Mouse (Mus musculus): ENCODE results near the gene Zbtb16.

The Zbtb16 gene

DNA sequence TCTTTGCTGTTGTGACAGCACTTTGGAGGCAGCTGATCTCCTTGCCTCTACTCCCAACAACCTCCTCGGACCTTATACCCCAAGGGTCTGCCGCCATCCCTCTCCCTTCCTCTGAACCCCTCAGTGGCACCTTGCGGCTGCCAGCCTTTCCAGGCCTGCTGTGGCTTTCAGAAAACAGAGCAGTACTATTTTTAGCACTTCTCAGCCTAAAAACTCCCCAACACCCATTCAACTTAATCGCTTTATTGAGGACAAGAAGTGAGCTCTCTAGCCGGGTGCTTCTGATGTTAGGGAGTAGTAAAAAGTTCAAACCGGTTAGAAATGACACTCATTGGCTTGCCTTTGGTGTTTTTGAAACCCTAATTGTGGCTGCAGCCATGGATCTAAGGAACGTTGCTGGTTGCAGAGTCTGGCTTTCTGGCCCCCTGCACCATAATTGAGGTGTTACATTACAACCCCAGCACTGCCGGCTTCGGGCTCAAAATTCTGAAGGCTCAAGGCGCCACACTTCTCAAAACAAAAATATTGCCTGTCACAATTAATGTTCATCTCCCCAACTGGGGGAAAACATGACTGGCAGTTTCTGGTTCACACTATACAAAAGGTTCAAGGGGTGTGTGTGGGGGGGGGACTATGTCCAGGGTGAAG is 107.8 kb downstream of the Zbtb16 start:
- DNase-seq (ENCODE audit: low spot score) = no peak

DNA sequence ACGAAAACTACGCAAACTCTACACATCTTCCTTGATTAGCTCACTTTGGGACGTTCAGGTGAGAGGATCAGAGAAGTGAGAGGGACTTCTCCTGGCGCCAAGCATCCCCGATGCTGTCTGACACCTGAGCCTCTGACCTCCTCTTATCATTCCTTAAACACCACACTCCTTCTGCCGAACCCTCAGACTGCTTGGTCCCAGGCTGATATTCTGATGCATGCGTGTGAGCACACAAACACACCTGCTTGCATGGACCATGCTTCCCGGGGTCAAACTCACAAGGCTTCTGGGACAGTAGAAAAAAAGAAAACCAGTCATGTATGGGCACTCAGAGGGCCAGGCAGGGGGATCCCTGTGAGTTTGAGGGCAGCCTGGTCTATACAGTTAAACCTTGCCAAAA is 109.7 kb downstream of the Zbtb16 start:
- no peak for DNase-seq (ENCODE audit: low spot score)

DNA sequence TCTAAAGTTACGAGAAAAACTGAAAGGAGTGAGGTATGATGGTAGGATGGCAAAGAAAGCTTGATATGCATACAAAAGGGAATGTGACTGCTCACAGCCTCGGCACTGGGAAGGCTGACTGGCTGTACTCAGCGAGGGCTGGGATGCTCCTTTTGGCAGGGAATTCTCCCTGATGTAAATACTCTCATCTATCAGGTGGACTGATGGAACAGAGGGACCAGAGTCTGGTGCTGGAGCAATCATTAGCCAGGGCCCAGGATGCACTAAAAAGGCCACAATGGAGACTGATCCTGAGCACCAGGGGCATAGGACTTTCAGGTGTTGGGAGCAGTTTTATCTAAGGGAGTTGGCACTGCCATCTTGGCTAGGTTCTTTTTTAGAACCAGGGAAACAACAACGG is 110.1 kb downstream of the Zbtb16 start:
- DNase-seq (ENCODE audit: low spot score) = no peak

DNA sequence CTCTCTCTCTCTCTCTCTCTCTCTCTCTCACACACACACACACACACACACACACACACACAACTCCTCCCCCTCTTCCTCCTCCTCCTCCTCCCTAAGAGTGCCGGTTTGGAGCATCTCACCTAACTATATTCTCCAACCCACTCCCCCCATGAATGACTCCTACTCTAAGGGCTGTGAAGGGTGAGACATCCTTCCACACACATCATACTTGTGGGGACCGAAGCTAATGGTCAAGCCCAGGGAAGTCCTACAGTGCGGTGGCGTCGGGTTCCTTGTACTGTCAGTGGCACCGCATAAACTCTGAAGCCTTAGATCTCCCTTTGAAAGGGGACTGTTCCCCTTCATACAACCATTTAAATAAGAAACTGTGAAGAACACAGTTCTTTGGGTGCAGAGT is 110.9 kb downstream of the Zbtb16 start:
- no peak for DNase-seq (ENCODE audit: low spot score)

DNA sequence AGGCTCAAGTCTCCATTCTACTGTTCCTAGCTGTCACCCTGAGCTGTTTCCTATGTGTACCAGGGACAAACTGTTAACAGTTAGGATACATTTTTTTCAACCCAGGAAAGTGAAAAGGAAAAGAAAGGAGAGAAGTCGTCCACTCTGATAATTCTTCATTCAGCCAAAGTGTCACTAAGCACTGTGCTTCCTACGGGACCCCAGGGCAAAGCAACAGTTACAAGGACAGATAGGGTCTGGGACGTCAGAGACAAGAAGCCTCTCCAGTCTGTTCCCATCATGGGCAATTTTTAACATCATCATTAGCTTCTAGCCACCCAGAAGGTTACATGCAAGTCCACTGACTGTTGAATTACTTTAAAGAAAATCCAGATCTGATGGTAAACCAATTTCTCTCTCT is 111.3 kb downstream of the Zbtb16 start:
- DNase-seq (ENCODE audit: low spot score) = no peak

DNA sequence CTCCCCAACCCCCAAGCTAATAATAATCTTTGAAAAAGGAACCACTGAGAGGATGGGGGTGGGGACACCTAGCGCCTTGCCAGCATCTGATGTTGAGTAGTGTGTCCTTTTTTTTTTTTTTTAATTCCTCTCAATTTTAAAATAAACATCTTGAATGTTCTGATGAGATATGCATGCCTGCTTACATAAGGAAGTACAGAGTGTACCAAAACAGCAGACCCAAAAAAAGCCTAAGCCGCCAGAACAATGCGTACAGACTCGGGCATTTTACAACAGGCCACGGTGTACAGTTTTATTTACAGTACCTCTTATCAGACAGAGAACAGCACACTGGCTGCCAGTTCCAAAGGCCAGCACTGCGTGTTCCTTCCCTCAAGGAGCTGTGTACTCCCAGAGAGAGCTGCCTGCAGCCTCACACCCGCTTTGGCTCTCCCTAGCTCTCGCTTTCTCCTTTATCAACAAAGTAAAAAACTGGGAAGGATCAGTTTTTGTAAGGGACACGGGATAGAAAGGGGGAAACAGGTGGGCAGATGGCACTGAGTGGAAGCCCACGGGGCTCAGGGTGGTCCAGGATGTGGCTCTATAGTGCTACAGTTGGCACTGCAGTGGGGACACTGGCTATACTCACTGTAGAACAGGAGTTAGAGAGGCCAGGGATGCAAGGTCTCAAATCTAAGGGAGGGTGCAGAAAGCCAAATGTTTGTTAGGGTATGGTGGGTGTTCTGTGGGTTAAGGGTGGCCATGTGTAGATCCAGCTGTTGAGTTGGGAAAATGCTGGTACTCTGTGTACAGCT is 112.3 kb downstream of the Zbtb16 start:
- DNase-seq (ENCODE audit: low spot score) = no peak

DNA sequence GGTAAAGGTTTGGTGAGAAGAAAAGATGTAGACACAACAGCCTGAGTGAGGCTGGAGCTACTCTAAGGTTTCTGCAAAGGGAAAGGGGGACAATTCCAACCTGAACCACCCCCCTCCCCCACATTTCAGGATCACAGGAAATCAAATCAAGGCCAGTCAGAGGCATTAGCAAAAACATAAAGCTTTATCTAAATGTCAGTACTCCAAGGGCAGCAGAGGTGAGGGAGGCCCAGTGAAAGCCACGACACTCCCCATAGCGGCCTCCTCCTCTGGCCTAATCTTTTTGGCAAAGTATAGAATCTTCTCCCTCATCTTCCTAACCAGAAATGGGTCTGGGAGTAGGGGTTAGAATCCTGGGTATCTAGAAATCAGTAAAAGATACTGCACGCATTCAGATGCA is 113.0 kb downstream of the Zbtb16 start:
- DNase-seq (ENCODE audit: low spot score) = no peak

DNA sequence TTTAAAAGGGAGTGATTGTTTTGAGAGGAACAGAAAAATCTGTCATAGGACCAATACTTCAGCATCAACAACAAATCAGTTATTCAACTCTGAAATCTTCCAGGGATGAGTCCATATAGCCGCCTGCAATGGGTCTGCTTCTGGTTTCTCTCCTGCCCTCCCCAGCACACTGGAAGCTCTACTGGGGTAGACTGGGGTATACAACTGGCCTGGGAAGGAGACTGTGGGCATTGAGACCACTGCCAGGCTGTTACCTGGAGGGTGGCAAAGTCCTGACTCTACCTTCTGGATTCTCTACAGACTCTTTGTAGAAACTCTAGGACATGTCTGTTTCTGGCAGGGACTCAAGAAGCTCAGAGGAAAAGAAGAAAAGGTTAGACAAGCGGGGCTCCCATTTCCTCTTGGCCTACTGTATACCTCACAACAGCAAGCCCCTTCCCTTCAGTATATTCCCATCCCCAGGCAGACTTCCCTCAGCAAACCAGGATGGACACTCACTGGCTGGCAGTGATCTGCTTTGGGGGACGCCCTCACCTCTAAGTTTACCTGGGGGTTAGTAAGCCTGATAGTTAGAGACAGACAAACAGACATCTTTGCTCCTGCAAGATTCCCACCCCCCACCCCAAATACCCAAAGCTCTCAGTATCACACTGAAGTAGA is 113.6 kb downstream of the Zbtb16 start:
- DNase-seq (ENCODE audit: low spot score) = no peak

DNA sequence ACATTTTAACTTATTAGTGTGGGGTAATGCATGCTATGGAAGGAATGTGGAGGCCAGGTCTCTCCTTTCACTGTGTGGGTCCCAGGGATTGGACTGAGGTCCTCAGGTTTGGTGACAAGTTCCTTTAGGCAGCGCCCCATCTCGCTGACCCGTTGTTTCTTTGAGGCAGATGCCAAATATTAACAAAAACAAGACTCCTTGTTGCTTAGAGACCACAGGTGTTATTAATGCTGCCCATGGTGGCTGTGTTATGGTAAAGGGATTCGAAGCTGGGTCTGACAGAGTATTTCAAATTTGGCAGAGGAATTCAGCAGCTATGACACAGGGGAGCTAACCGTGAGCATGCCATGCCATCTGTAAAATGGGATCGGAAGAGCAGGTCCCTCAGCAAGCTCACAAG is 114.4 kb downstream of the Zbtb16 start:
- no peak for DNase-seq (ENCODE audit: low spot score)

DNA sequence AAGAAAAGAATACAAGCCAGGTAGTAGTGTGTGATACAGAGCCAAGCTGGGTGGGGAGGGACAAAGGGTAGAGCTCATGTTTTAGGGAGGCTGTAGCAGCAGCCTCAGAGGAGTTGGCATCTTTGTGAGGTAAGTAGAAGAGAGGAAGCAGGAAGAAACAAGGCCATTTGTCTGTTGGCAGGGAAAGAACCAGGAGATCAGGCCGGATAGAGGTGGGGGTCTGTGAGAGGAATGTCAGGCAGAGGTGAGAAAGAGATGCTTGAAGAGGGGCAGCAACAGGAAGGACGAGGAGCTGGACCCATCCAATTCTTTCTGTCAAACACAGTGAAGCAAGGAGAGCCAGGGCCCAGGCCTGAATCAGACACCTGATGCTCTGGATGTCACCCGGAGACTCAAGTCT is 114.8 kb downstream of the Zbtb16 start:
- no peak for DNase-seq (ENCODE audit: low spot score)

DNA sequence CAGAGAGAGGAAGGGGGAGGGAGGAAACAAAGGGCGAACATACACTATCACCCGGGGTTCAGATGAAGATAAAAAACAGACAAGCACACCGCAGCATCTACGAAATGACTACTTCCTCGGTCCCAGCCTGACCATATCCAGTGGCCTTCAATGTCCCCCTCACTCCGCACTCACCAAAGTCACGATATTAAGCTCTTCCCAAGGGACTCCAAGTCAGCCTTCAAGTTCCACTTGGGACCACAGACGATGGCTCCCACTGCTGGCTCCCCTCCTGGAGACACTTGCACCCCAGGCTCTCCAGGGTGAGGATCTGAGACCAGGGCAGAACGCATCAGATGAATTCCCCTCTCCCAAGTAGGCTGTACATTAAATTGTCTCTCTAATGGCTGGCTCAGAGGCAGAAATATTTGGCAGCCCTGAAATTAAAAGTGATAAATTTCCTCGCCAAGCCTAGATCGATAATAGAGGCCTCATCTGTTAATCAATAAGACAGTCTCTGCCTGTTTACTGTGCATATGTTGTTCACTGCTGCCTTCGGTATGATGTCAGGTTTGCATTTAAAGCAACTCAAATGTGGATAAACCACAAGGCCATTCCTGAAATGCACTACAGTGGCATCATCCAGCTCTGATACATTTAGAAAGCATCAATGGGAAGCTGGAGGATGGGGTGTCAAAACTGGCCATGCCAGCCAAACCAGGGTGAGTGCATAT is 115.6 kb downstream of the Zbtb16 start:
- no peak for DNase-seq (ENCODE audit: low spot score)

DNA sequence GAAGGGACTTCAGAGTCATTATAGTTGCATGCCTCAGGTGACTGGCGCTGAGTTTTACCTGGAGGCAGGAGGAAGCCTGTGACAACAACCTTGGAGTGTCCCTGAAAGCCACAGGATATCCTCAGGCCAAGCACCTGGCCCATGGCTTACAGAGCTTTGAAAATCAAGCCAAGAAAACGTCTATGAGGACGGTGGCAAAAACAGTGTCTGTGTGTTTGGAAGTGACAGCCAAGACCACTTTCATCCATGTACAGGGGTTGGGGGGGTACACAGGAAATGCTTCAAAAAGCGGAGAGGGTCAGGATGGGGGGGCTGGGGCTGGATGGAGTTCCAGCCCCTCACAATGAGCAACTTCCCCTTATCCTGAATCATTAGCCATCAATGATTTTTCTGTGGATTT is 116.4 kb downstream of the Zbtb16 start:
- no peak for DNase-seq (ENCODE audit: low spot score)

DNA sequence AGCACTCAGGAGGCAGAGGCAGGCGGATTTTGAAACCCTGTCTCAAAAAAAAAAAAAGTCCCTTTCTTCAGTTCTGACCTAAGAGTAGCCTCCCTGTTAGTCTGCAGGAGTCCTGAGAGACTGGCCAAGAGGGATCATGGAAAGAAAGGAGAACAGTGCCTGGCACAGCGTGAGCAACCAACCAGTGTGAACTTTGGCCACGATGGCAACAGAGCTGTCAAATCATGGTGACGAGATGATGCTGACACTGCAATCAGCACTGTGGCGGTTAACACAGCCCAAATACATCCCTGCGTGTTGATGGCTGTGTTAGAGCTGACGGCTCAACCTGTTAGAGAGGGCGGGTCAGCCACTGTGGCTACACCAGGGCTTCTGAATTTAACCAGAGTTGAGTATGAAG is 119.5 kb downstream of the Zbtb16 start:
- DNase-seq (ENCODE audit: low spot score) = no peak

DNA sequence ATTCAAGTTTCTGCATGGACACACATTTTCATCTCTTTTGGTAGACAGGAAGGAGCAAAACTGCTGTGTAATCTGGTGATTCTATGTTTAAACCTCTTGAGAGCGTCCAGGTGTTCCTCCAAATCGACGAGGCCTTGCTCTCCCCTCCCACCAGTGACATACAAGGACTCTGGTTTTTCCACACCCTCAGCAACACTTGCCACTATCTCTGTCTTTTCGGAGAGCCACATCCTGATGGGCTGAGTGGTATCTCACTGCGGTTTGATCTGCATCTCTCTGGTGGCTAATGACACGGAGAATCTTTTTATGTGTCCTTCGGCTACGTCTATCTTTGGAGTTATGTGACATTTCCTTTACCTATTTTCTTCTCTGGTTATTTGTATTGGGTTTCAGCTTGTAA is 121.0 kb downstream of the Zbtb16 start:
- no peak for DNase-seq (ENCODE audit: low spot score)

DNA sequence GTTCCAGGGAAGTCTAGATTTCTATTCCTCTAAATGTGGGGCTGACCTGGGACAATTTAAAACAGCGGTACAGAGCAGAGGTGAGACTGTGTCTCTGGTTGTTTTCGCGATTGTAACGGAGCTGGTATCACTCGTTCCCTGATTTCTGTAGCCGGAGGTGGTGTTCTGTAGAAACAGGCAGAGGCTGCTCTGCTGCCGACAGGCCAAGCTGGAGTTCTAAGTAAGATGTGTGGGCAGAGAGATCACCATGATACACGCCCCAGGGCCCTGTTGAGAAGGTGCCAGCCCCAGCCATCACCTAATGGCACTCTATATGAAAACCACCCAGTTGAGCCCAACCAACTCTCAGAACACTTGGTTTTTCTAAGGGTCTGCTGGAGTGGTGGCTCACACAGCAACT is 122.2 kb downstream of the Zbtb16 start:
- no peak for DNase-seq (ENCODE audit: low spot score)

DNA sequence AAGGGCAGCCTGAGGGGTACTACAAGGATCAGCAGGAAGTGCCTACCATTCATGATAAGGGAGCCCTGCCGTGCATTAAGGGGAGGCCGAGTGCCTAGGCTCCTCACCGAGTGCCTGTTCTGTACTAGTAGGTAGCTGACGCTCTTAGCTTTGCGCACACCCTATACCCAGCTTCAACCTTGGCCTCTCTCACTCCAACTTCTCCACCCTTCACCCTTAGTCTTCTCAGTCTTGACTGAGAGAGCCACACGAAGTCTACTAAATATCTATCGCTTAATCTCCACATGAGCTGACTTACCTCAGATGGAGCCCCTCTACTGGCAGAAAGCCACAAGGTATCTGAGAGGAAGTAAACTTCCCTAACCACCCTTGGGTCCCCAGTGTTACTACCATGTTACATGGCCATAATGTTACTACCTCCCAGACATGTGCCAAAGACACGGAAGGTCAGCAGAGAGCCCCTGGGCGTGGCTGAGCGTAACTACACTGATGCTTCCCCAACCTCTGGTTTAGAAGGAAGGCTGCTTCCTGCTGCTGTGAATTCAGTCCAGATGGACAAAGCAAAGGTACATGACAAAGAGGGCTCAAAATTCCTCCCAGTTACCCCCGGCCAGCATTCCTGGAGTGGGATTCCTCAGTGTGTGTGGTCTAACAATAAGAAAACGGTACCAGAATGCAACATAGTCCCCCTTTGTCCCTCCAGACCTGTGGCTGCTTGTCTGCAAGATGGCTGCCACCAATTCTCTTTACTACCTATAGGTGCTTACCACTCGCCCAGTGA is 122.8 kb downstream of the Zbtb16 start:
- DNase-seq (ENCODE audit: low spot score) = no peak

DNA sequence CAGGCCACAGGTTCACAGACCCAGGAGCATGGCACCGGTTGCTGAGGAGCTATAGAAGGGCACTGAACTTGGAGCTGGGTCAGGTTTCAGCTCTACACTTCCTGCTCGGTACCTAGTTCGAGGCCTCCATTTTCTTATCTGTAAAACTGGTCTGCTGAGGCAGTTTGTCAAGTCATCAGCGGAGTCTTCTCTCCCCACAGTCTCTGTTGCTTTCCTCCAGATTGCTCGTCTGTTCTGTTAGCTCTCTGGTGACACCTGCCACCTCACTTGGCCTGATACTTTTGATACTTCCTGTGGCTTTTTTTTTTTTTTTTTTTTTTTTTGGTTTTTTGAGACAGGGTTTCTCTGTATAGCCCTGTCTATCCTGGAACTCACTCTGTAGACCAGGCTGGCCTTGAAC is 124.2 kb downstream of the Zbtb16 start:
- DNase-seq (ENCODE audit: low spot score) = no peak

DNA sequence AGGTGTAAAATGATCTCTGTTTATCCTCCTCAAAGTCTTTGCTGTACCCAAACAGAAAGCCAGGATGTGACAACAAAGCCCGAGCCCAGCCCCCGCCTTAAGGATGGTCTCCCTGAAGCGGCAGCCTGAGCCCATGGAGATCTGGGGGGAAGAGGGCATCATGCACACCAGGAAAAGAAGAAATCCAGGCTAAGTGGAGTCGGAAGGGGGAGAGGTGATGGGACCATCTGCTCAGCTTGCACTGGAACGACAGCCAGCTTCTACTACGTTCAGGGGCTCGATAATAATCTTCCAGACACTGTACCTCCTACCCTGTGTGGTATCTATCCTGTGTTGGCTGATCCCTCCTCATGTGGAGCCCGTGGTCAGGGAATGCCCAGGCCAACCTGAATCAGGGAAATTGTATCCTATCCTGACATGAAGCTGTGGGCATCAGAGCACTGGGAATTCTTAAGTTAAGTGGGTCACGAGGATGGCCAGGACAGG is 124.7 kb downstream of the Zbtb16 start:
- DNase-seq (ENCODE audit: low spot score) = no peak

DNA sequence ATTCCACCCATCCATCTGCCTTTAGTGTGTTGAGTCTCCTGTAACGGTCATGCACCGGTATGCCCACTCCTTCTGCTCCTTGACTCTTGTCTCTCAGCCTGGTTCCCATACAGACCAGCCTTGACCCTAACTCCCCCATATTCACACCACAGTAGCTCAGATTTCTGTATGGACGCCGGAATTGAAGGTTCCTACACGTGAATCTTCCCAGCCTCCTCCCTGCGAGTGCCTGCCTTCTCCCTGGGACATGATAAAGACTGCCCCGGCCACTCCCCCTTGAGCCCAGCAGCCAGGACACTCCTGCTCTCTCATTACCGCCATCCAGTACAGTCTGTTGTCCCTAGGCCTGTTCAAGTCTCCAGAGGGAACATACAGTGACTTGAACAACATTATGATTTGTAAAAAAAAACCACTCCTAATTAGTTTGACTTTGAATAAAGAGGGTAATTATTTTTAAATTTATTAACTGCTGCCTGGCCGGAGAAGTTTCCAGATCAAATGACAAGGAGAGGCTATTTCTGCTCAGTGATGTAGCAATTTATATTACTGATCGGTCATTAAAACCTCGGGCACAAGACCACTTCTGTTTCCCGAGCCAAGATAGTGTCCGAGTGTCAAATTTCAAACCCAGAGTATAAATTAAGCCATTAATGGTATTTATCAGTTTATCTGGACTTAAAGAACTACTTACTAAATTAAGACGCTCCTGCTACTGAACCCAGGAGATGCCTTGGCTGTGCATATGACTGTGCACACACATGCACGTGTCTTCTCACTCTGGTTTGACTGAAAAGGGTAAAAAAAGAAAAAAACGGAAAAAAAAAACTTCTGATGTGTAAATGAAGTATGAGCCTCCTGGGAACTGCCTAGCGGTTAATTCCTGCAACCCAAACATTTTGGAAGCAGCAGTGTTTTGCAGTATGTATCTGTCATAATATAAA is 125.4 kb downstream of the Zbtb16 start:
- DNase-seq (ENCODE audit: low spot score) = no peak

DNA sequence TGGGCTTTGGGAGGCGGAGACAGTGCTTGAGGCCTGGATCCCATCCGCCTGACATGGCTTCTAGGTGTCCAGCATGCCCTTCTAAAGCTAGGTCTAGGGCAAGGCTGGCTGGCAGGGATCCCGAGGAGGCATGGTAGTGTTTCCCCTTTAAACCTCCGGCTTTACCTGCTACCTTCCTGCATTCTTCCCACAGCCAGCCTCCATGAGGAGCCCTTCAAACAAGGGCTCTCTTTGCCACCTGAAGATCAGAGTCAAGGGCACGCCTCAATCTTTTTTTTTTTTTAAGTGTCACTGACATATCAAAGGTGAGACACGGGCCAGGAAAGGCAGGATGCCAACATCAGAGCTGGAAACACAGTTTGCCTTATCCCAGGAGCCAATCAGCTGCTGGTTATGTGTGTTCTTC is 128.2 kb downstream of the Zbtb16 start:
- DNase-seq (ENCODE audit: low spot score) = no peak

Data from urinary bladder, postnatal 25 days (tissue).